Mouse (Mus musculus) brain, embryonic 14.5 days (tissue): ENCODE measurements around the gene Mrpl47. TPM values are rescaled to one million over a fixed set of nuclear protein-coding genes. Genes with fewer than 3 reads are reported as not detected.
A peak's percentile ranks its signal among the peaks of the same experiment; 100 is the strongest.

Experiments
- DNase-seq: peaks from one replicate; pipeline ENCODE4 v3.0.0-alpha.2; 2011; ENCODE audit warnings: low read depth
- CTCF ChIP-seq: fragments of 200-500 bp; IDR thresholded peaks from 2 replicates; pipeline ENCODE4 v1.5.1; 2012; ENCODE audit warnings: inconsistent platforms, mild to moderate bottlenecking, moderate library complexity, borderline replicate concordance; ENCODE audit not compliant: insufficient read depth, insufficient read length; ENCODE audit errors: extremely low read depth
- POLR2A ChIP-seq: fragments of 200-500 bp; IDR thresholded peaks from 2 replicates; pipeline ENCODE4 v1.6.1; 2012; ENCODE audit warnings: mild to moderate bottlenecking, inconsistent platforms, borderline replicate concordance; ENCODE audit not compliant: poor library complexity, insufficient read depth, insufficient read length, severe bottlenecking; ENCODE audit errors: extremely low read depth
- polyA plus RNA-seq: library from polyadenylated mRNA; depleted of rRNA; stranded (reverse); fragments of >200 nt; gene quantifications from 2 replicates; pipeline ENCODE4 v1.2.3, GENCODE M21; 2012; rRNA removed

Mrpl47 gene
- polyA plus RNA-seq, 1 experiment: 15.8 TPM

DNA sequence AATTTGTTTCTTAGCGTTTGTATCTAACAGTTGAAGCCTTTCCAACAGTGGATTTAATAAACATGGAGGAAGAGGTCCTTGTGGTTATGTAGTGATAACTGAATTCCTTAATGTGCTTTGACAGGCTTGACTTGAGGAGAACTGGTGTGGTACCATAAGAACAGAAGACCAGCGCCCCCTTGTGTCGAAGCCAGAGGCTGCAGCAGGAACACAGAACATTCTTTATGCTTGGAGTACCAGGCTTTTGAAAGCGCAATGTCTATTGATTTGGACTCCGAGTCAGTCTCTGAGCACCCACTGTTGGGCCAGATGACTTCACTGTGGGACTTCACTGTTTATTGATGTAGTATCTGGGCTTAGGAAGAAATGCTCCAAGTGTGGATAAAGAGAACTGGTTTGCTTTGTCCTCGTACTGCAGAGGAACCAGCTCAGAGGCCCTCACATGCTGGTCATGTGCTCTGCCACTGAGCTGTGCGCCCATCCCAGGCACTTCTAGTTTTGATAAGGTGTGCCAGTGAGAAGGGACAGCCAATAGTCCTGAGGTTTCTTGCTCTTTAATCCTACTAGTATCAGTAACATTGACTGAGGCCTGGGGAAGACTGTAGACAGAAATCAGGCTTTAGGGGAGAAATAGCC lies 39.1 kb downstream of the Mrpl47 start:
- DNase-seq: peak; percentile 90
- no peak for TF ChIP-seq POLR2A
- peak; percentile 91 for TF ChIP-seq CTCF

DNA sequence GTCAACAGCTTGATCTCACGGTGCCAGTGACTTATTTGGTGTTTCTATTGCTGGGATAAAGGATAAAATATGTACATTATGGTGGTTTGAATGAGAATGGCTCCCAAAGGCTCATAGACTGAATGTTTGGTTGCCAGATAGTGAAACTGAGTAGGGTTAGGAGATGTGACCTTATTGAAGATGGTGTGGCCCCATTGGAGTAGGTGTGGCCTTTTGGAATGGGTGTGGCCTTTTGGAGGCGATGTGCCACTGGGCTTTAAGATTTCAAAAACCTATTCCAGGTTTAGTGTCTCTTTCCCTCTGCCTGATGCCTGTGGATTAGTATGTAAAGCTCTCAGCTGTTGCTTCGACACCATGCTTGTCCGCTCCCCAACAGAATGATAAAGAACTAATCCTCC lies 41.8 kb downstream of the Mrpl47 start:
- DNase-seq: no peak
- TF ChIP-seq POLR2A (no peak), CTCF (no peak)

DNA sequence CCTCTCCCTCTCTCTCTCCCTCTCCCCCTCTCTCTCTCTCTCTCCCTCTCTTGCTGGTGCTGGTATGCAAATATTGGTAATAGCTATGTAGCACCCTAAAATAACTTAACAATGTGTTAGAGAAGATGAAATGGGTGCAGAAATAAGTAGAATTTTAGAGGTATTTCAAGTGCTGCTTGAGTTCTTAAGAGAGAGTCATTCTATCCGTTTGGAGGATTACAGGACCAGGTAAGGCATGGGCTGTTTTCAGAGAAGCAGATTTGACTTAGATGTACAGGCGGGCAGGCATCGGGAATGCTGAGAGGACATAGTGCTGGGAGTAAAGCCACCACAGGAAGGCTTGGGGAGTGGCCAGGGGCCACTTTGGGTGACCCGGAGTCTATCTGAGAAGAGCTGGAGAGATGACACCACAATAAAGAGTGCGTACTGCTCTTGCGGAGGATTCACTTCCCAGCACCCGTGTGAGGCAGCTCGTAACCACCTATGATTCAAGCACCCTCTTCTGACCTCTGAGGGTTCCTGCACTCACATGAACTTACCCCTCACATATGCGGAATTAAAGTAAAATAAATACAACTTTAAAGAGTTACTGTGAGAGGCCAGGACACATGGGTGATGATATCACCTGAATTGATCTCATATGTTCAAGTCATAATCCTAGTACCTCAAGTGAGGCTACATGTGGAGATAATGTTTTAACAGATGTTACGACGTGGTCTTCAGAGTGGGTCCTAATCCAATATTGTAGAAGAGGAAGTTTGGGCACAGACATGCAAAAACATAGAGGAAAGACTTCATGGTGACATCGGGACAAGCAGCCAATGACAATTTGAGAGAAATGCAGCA lies 42.4 kb downstream of the Mrpl47 start:
- no peak for DNase-seq
- no peak for TF ChIP-seq CTCF

DNA sequence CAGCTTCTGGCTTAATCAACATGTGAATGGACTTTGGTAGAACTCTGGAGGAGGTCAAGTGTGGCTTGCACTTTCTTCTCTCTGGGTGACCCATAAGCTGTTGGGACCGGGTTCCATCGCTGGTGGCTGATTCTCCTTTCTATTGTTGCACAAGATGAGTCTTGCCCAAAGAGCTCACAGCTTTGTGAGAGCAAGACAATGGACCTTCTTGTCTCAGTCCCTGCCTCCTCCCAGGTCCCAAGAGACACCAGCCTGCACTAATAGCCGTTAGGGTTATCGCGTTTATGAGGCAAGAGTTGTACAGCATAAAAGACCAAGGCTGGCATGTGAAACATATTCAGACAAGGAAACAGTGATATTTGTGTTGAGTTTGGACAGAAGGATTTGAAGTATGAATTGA lies 43.2 kb downstream of the Mrpl47 start:
- DNase-seq: no peak
- TF ChIP-seq POLR2A (no peak), CTCF (no peak)

DNA sequence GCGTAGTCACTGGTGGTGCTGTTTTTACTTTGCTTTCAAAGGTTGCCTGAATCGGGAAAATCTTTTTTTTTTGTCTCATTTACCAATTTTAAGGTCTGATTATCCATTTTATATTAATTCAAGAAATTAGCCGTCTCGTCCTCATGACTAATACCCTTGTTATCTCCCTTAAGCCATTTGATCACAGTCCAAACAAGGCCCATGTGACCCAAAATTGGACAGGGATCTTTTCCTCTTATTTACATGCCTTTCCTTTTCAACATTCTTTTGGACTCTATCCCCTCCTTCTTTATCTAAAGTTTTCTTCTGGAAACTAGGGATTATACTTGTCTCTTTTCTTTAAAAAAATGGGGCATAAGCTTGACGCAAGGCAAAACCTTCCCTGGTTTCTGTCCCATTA lies 45.6 kb downstream of the Mrpl47 start:
- TF ChIP-seq POLR2A: no peak
- TF ChIP-seq CTCF: no peak
- DNase-seq: no peak

DNA sequence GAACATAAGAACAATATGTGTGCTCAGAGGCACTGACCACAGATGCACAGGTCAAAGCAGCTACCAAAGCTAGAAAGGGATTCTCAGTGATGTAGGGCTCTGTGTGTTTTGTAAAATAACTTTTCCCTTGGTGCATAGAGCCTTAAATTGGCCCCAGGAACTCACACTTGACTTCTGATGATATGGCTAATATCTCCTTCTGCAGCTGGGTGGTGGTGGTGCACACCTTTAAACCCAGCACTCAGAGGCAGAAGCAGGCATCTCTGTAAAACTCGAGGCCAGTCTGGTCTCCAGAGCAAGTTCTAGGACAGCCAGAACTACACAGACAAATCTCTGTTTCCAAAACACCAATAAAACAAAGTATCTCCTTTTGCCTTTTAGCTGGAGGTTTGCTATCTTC lies 46.5 kb downstream of the Mrpl47 start:
- no peak for DNase-seq
- TF ChIP-seq POLR2A (no peak), CTCF (no peak)

DNA sequence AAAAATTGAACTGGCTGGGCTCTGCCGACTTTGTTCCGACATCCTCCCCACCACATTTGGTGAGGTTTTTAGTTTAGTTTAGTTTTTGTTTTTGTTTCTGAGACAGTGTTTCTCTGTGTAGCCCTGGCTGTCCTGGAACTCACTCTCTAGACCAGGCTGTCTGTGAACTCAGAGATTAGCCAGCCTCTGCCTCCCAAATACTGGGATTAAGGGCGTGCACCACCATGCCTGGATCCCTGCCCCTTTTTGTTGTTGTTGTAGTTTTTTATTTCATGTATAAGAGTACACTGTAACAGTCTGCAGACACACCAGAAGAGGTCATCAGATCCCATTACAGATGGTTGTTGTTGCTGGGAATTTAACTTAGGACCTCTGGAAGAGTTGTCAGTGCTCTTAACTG lies 47.4 kb downstream of the Mrpl47 start:
- TF ChIP-seq CTCF (no peak), POLR2A (no peak)

DNA sequence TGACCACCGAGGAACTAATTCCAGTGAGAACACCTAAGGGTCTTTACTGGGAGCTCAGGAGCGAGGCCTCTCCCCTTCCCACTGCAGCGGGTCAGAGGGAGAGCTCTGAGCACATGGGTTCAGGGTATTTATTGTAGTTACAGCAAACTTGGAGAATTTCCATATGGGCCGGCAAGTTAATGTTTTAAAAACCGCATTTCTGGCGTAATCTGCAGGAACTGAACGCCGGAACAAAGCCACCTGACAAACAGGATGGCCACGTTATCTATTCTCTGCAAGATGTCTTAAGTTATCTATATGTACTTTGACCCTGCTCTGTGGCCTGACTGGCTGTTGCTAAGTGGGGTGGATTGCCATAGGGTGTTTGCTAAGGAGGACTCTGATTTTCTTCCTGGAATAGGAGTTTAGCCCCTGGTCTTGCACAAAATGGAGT lies 47.8 kb downstream of the Mrpl47 start:
- DNase-seq: no peak
- no peak for TF ChIP-seq POLR2A
- no peak for TF ChIP-seq CTCF

More for the DNA sequence above, 47.4 kb downstream of the Mrpl47 start:
- DNase-seq: no peak

DNA sequence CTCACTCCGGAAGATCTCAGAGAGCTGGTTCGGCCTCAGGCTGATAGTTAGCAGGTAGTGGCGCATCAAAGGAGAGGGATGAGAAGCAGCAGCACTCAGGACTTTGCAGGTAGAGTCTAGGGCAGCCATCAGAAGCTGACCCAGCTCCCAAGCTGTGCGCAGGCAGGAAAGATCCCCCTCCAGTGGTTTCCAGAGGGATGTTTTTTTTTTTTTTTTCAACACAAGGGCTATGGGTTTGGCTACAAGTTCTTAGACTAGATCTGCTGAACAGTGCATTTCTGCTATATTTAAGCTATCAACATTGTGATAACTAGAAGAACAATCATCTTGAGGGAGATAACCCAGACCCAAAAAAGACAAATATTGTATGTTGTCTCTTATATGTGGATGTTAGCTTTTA lies 50.2 kb downstream of the Mrpl47 start:
- no peak for TF ChIP-seq CTCF
- no peak for TF ChIP-seq POLR2A
- DNase-seq: no peak

DNA sequence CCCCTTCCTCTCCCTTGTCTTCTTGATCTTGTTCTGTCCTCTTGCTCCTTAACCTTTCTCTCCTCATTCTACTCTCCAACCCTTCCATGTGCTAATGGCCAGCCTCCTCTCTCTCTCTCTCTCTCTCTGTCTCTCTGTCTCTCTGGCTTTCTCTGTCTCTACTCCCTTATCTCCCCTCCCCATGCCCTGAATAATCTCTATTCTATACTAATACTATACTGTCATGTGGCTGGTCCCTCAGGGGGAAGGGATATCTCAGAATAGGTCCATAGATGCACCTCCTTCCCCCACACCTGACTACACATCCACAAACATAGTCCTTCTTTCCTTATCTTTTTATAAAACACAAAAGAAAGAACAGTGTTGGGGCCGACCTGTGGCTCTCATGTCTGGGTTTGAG lies 50.9 kb downstream of the Mrpl47 start:
- TF ChIP-seq CTCF (no peak), POLR2A (no peak)
- no peak for DNase-seq

DNA sequence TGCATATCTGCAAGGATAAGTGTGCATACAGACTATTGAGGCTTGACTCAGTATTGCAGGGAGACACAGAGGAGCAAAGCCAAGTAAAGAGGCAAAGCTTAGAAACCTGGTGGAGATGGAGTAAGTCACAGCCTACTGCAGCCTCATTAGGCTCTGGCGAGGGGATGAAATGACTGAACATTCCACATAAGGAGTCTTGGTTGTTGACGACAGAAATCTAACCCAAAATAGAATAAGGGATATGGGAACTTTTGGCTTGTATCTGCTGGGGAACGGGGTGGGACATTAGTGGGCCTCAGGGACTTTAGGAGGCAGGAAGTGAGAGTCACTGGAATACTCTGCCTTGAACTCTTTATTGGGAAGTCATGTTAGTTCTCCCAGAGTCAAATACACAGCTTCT lies 52.8 kb downstream of the Mrpl47 start:
- DNase-seq: no peak
- TF ChIP-seq CTCF (no peak), POLR2A (no peak)

DNA sequence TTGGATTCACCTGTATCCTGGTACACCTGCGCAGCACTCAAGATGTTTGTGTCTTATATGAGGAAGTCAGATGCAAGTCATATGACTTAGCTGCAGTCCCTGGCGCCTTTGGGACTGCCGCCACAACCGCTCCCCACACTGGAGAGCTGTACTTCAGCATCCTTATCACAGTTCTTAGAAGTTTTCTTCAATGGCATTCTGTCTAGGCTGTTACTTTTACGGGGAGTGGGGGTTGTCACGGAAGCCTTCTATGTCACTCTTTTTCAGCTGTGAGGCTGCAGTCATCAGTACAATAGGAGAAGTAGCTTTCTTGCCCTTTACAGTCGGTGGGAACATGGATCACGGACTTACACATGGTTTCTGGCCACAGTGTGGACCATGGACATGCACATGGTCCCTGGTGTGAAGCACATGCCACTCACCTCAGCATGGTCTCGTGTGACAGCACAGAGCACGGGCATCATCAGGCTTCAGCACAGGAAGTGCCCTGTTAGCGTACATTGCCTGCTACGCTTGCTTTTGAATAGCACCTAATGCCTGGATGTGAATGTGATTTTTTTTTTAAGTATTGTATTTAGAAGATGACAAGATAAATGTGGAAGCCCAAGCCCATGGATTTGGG lies 54.4 kb downstream of the Mrpl47 start:
- no peak for TF ChIP-seq CTCF
- no peak for TF ChIP-seq POLR2A
- DNase-seq: no peak

DNA sequence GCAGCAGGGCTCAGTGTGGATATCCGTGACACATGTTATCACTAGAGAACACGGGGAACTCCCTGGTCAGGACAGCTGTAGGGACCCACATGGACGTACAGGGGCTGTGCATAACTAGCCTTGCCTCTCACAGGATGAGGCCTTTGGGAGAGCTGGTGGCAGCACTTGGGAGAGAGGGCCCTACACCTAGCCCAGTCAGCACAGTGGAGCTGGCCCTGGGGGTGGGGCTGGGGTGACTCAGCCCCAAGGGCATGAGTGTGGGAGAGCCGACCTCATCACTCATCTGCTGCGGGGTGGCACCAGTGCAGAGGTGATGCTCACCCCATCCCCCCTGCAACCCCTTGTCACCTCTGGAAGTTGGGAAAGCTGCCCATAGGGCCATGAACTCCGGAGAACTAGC lies 61.0 kb downstream of the Mrpl47 start:
- TF ChIP-seq CTCF (no peak), POLR2A (no peak)
- DNase-seq: no peak

Other genes starting within 250 kb of the Mrpl47 start
- not detected in 2 replicates for gene Kcnmb3, start 245.4 kb downstream of the Mrpl47 start, polyA plus RNA-seq
- 56.4 and 59.4 TPM in 2 replicates for gene Zfp639, start 227.3 kb downstream of the Mrpl47 start, polyA plus RNA-seq
- gene Mfn1, start 208.1 kb downstream of the Mrpl47 start, polyA plus RNA-seq: 43.9 and 61.0 TPM in 2 replicates
- 65.1 and 68.9 TPM in 2 replicates for gene Gnb4, start 121.0 kb downstream of the Mrpl47 start, polyA plus RNA-seq
- gene Actl6a, start 31.3 kb downstream of the Mrpl47 start, polyA plus RNA-seq: 51.8 and 61.7 TPM in 2 replicates
- 210 and 260 TPM in 2 replicates for gene Ndufb5, start 615 bp downstream of the Mrpl47 start, polyA plus RNA-seq
- 4.5 and 7.1 TPM in 2 replicates for gene Usp13, start 79.9 kb upstream of the Mrpl47 start, polyA plus RNA-seq